Mouse (Mus musculus) erythroblast, embryonic 14.5 days (primary cell): Measurements from ENCODE around the gene Lpcat3.

ENCODE experiments used
- GATA1 ChIP-seq: IDR thresholded peaks from 2 replicates; pipeline ENCODE4 v1.6.1; 2012; ENCODE audit warnings: low read length, inconsistent platforms, mixed read lengths
- TAL1 ChIP-seq: IDR thresholded peaks from 3 replicates; pipeline ENCODE4 v1.6.1; 2012; ENCODE audit warnings: low read length, inconsistent platforms, mixed read lengths

GRCm38 (mm10) chr6:124720904-124721303, 58.1 kb downstream of the Lpcat3 start:
- TF ChIP-seq GATA1 (no peak), TAL1 (no peak)
